Mouse (Mus musculus) liver, adult 2 months (tissue): ENCODE measurements at regions not wholly inside any gene's neighbourhood (a gene's known extent, or its start where the extent isn't known, plus 50 kb on each side); places are given as distances from the start of the nearest gene placed in this dataset.

ENCODE experiments used
- CTCF ChIP-seq: fragments of 200-500 bp; IDR thresholded peaks from 2 replicates; pipeline ENCODE4 v1.5.1; 2011; ENCODE audit warnings: low read depth, low read length, control low read depth
- POLR2A ChIP-seq: fragments of 200-500 bp; IDR thresholded peaks from 2 replicates; pipeline ENCODE4 v1.6.1; 2011; ENCODE audit warnings: low read length, control low read depth; ENCODE audit not compliant: insufficient read depth; ENCODE audit errors: extremely low read depth

DNA sequence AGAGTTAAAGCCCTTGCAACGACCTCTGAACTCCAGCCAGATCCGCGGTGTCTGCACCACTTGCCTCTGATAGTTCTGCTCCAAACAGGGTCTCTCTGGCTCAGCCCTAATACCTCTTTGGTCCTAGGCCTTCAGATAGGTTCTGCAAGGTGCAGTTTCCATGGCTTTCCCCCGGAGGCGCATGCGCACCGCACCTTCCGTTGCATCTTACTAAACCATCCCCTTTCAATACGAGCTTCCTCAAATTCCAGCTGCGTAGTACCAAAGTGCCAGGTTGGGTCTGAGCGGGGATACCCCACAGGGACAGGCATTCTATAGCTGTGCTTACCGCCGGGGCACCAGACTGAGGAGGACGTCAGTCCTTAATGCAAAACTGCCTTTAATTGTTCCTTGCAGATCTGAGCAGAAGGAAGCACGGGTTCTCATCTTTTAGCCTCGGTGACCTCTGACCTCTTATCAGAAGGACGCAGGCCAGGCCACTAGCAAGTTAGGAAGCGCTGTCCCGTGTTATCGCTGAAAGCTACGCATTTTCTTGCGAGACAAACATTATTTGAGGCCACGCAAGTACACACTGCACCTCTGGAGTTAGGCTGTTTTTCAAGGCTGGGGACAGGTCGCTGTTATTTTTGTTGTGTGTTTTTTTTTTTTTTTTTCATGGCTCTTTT, 464.6 kb downstream of the Vrk1 start:
- 0 out of 2 replicates have a peak, but pooled peaks have one; percentile 23 for TF ChIP-seq CTCF
- no peak for TF ChIP-seq POLR2A
